Mouse (Mus musculus): ENCODE results near the gene Hspb1. TPM values are rescaled to one million over a fixed set of nuclear protein-coding genes. Genes with fewer than 3 reads are reported as not detected.
A peak's percentile ranks its signal among the peaks of the same experiment; 100 is the strongest.

The Hspb1 gene
- total and polyA plus RNA-seq, 3 experiments, result 1.1 to 3.6 (median 2.6) TPM

DNA sequence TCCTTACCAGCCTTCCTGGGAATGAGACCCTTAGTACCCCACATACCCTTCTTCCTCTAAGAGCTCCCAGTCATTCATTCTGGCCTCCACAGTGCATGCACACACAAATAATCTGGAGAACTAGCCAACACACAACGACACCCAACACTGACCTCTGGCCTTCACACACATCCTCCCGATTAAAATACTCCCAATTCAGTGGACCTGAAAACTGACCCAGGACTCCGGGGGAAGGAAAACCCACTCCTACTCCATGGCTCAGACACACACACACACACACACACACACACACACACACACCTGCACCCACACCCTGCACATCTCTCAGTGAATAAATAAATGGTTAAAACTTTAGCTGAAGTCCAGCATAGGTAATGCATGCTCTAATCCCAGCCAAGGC, 32.2 kb downstream of the Hspb1 start:
- Histone ChIP-seq H3K27ac (ENCODE audit: insufficient read depth, low read depth) (no peak overlapping the region), H3K36me3 (replicated peaks in 1 of 2; ENCODE audit: control insufficient read depth in 1 of 2, insufficient read depth in 1 of 2, low read length in 1 of 2) (peaks cover 80 to 95% of the 10 kb centered on the region in 2 experiments), H3K4me3 (replicated peaks in 1 of 3; ENCODE audit: low read depth in 2 of 3, low read length in 2 of 3, poor library complexity in 1 of 3) (no peak overlapping the region), H3K4me1 (ENCODE audit: control insufficient read depth in 1 of 2, insufficient read depth in 2 of 2) (peaks cover 6 to 48% of the 10 kb centered on the region in 2 experiments; a peak in 3 of 4 replicates), H3K9me3 (replicated peaks; ENCODE audit: low read length) (no peaks in the 10 kb centered on the region), H3K27me3 (replicated peaks) (no peaks in the 10 kb centered on the region), H3K9ac (ENCODE audit: insufficient read depth, low read depth) (no peak overlapping the region), H3K4me2 (ENCODE audit: insufficient read depth, low read depth, poor library complexity, severe bottlenecking) (no peak overlapping the region), H3K79me2 (replicated peaks; ENCODE audit: control insufficient read depth, extremely low read depth, insufficient read depth, poor library complexity, severe bottlenecking) (peaks cover 95% of the 10 kb centered on the region)
- no peak for DNase-seq (ENCODE audit: extremely low read depth)
- in situ Hi-C loops (cut with MboI; ENCODE audit: low pct_ligation_motif_present, low pct_unique_long_range_greater_than_20kb, low sequenced_read_pairs), result no loop called here
- TF ChIP-seq ZKSCAN1 (IDR thresholded peaks at IDR 0.05; ENCODE audit: borderline replicate concordance, low read depth, low read length), result no peak
- TF ChIP-seq POLR2A (IDR thresholded peaks at IDR 0.05; ENCODE audit: low read depth, low read length), result peak; percentile 3; the same call in 1 of the 2 replicates
- dilution Hi-C loops (cut with MboI; ENCODE audit: extremely low pct_ligation_motif_present, extremely low pct_unique_long_range_greater_than_20kb, low sequenced_read_pairs), result no loop called here

DNA sequence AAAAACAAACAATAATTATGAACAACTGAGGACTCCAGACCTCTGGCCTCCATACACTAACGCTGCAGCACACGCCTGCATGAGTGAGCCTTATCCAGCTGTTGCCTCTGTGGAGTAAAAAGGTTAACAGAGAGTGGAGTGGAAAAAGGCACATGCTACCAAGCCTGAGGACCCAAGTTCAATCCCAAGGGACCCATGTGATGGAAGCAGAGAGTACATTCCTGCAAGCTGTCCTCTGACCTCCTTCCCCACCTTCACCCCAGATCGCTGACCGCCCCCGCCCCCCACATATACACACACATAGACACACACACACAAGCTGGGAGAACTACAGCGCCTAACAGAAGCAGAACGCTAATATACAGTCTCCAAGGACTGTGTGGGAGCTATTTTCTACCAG, 36.2 kb downstream of the Hspb1 start:
- H3K27ac ChIP-seq (ENCODE audit: insufficient read depth, low read depth), result no peak overlapping the region
- H3K79me2 ChIP-seq (replicated peaks; ENCODE audit: control insufficient read depth, extremely low read depth, insufficient read depth, poor library complexity, severe bottlenecking), result peaks cover 97% of the 10 kb centered on the region
- H3K4me3 ChIP-seq (replicated peaks in 1 of 3; ENCODE audit: low read depth in 2 of 3, low read length in 2 of 3, poor library complexity in 1 of 3), result no peak overlapping the region
- no peak for DNase-seq (ENCODE audit: extremely low read depth)
- dilution Hi-C loops (cut with MboI; ENCODE audit: extremely low pct_ligation_motif_present, extremely low pct_unique_long_range_greater_than_20kb, low sequenced_read_pairs), result no loop called here
- H3K27me3 ChIP-seq (replicated peaks), result no peaks in the 10 kb centered on the region
- no peak overlapping the region for H3K9ac ChIP-seq (ENCODE audit: insufficient read depth, low read depth)
- no peak overlapping the region for H3K4me2 ChIP-seq (ENCODE audit: insufficient read depth, low read depth, poor library complexity, severe bottlenecking)
- TF ChIP-seq TBP (conservative IDR thresholded peaks at IDR 0.05; ENCODE audit: low read depth, low read length) (no peak), ZNF384 (IDR thresholded peaks at IDR 0.05; ENCODE audit: low read depth, low read length) (no peak), KAT2A (IDR thresholded peaks at IDR 0.05; ENCODE audit: insufficient replicate concordance, low read length) (no peak), MAZ (IDR thresholded peaks at IDR 0.05; ENCODE audit: low read depth, low read length) (no peak), GABPA (IDR thresholded peaks at IDR 0.05; ENCODE audit: insufficient replicate concordance, low read depth, low read length) (no peak), JUND (conservative IDR thresholded peaks at IDR 0.05; ENCODE audit: low read depth, low read length) (no peak), CHD2 (IDR thresholded peaks at IDR 0.05; ENCODE audit: low read length) (no peak), SIN3A (IDR thresholded peaks at IDR 0.05; ENCODE audit: low read length) (no peak), CHD1 (IDR thresholded peaks at IDR 0.05; ENCODE audit: low read depth, low read length) (no peak), ZC3H11A (IDR thresholded peaks at IDR 0.05; ENCODE audit: low read depth, low read length) (no peak)
- no peaks in the 10 kb centered on the region for H3K9me3 ChIP-seq (replicated peaks; ENCODE audit: low read length)
- peaks cover 0 to 52% of the 10 kb centered on the region in 2 experiments; a peak in 3 of 4 replicates for H3K4me1 ChIP-seq (ENCODE audit: control insufficient read depth in 1 of 2, insufficient read depth in 2 of 2)
- in situ Hi-C loops (cut with MboI; ENCODE audit: low pct_ligation_motif_present, low pct_unique_long_range_greater_than_20kb, low sequenced_read_pairs), result no loop called here
- H3K36me3 ChIP-seq (replicated peaks in 1 of 2; ENCODE audit: control insufficient read depth in 1 of 2, insufficient read depth in 1 of 2, low read length in 1 of 2), result peaks cover 79 to 93% of the 10 kb centered on the region in 2 experiments

DNA sequence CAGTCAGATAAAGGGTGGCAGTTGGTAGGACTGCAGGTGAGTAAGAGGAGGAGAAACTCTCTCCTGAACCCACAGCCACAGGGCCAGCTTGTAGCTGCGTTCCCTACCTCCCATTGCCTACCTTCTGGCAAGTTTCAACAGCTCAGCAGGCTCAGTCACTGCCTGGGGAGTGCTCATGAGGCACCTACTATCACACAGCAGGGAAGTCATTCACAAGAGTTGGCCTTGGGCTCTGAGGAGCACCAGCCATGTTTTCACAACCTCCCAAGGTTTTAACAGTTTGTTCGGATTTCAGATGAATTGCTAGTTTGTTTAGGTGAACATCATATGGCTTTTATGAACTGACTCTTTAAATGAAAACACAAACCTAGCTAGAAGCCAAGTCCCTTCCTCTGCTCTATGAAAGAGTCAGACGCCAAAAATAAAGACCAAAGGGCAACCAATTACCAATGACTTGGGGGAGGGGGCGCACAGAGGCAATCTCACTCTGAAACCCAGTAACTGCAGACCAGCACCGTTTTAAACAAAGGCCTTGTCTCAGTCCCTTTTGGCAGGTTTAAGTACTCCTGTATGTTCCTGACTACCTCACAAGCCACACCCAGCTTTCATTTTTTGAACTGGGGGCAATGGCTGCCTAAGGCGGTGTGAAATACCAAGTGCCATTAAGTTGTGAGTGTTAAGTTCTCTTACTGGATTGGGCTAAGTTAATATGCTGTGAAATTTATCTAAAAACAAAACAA, 42.1 kb downstream of the Hspb1 start:
- dilution Hi-C loops (cut with MboI; ENCODE audit: extremely low pct_ligation_motif_present, extremely low pct_unique_long_range_greater_than_20kb, low sequenced_read_pairs) (no loop called here), in situ Hi-C loops (cut with MboI; ENCODE audit: low pct_ligation_motif_present, low pct_unique_long_range_greater_than_20kb, low sequenced_read_pairs) (no loop called here)
- TF ChIP-seq IRF4 (IDR thresholded peaks at IDR 0.05; ENCODE audit: low read depth, low read length) (no peak), MEF2A (IDR thresholded peaks at IDR 0.05; ENCODE audit: borderline replicate concordance, low read depth, low read length) (no peak), MAX (IDR thresholded peaks at IDR 0.05; ENCODE audit: low read length) (no peak), RAD21 (IDR thresholded peaks at IDR 0.05; ENCODE audit: low read depth, low read length) (no peak), MAZ (IDR thresholded peaks at IDR 0.05; ENCODE audit: low read depth, low read length) (no peak), NRF1 (IDR thresholded peaks at IDR 0.05; ENCODE audit: low read depth, low read length) (no peak), USF1 (IDR thresholded peaks at IDR 0.05; ENCODE audit: low read depth, low read length) (no peak), POLR2AphosphoS2 (IDR thresholded peaks at IDR 0.05; ENCODE audit: low read depth, low read length) (no peak), EP300 (IDR thresholded peaks at IDR 0.05; ENCODE audit: low read length) (no peak), SIN3A (IDR thresholded peaks at IDR 0.05; ENCODE audit: low read length) (no peak), MXI1 (IDR thresholded peaks at IDR 0.05; ENCODE audit: low read depth, low read length) (no peak), USF2 (conservative IDR thresholded peaks at IDR 0.05; ENCODE audit: low read depth, low read length) (no peak), PAX5 (IDR thresholded peaks at IDR 0.05; ENCODE audit: low read length) (no peak), E2F4 (IDR thresholded peaks at IDR 0.05; ENCODE audit: insufficient replicate concordance, low read depth, low read length) (no peak), SMC3 (IDR thresholded peaks at IDR 0.05; ENCODE audit: low read depth, low read length) (no peak)
- Histone ChIP-seq H3K4me3 (replicated peaks in 1 of 3; ENCODE audit: low read depth in 2 of 3, low read length in 2 of 3, poor library complexity in 1 of 3) (no peak overlapping the region), H3K79me2 (replicated peaks; ENCODE audit: control insufficient read depth, extremely low read depth, insufficient read depth, poor library complexity, severe bottlenecking) (peaks cover 92% of the 10 kb centered on the region), H3K36me3 (replicated peaks in 1 of 2; ENCODE audit: control insufficient read depth in 1 of 2, insufficient read depth in 1 of 2, low read length in 1 of 2) (peaks cover 56 to 72% of the 10 kb centered on the region in 2 experiments), H3K27ac (ENCODE audit: insufficient read depth, low read depth) (no peak overlapping the region), H3K27me3 (replicated peaks) (no peaks in the 10 kb centered on the region), H3K4me1 (ENCODE audit: control insufficient read depth in 1 of 2, insufficient read depth in 2 of 2) (peaks cover 5 to 69% of the 10 kb centered on the region in 2 experiments), H3K4me2 (ENCODE audit: insufficient read depth, low read depth, poor library complexity, severe bottlenecking) (no peak overlapping the region), H3K9me3 (replicated peaks; ENCODE audit: low read length) (no peaks in the 10 kb centered on the region), H3K9ac (ENCODE audit: insufficient read depth, low read depth) (no peak overlapping the region)
- DNase-seq (ENCODE audit: extremely low read depth), result no peak

Measured in CH12.LX (cell line).